Mouse (Mus musculus) E14TG2a.4 (cell line): ENCODE results near the gene Gm48552.

Source experiments
- CTCF ChIP-seq: conservative IDR thresholded peaks from 2 replicates; pipeline ENCODE4 v1.5.1; 2014; ENCODE audit warnings: low read length
- NANOG ChIP-seq: IDR thresholded peaks from 2 replicates; pipeline ENCODE4 v1.6.1; 2014; ENCODE audit warnings: borderline replicate concordance, low read length, mixed read lengths
- POU5F1 ChIP-seq: IDR thresholded peaks from 2 replicates; pipeline ENCODE4 v1.6.1; 2014; ENCODE audit warnings: low read length, borderline replicate concordance

DNA sequence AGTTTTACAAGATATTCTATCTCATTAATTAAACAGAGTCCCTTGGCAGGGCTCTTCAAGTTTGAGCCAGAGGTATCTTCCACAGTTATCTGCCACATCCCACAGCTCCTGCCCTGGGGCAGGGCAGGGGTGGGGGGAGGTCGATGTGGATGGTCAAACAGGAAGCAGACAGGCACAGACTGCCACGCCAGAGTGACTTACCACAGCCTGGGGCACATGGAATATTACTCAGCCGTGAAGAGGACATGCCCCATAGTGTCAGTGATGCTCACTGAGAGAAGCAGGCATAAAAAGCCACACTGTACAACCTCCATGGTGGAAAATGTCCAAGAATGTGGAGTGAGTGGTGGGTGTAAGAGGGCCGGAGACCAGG is 43.7 kb upstream of the Gm48552 start:
- TF ChIP-seq CTCF (no peak), NANOG (no peak), POU5F1 (no peak)
